Mouse (Mus musculus) midbrain, embryonic 10.5 days (tissue): ENCODE measurements around the gene D430019H16Rik. TPM values are rescaled to one million over a fixed set of nuclear protein-coding genes. Genes with fewer than 3 reads are reported as not detected.

Experiments
- DNase-seq: peaks from one replicate; pipeline ENCODE4 v3.0.0-alpha.2; 2017; ENCODE audit warnings: low spot score
- H3K27ac ChIP-seq: fragments of 300-500 bp; sonication (generic); replicated peaks from 2 replicates; pipeline ENCODE4 v1.5.1; 2016; ENCODE audit warnings: mild to moderate bottlenecking
- H3K27me3 ChIP-seq: fragments of 300-500 bp; sonication (generic); 2 replicates; pipeline ENCODE4 v1.6.1; 2016; ENCODE audit warnings: low read depth, mild to moderate bottlenecking; ENCODE audit not compliant: poor library complexity, severe bottlenecking
- H3K36me3 ChIP-seq: fragments of 300-500 bp; sonication (generic); 2 replicates; pipeline ENCODE4 v1.6.1; 2016; ENCODE audit warnings: mild to moderate bottlenecking, moderate library complexity
- H3K4me1 ChIP-seq: fragments of 300-500 bp; sonication (generic); 2 replicates; pipeline ENCODE4 v1.6.1; 2016
- H3K4me3 ChIP-seq: fragments of 300-500 bp; sonication (generic); 2 replicates; pipeline ENCODE4 v1.5.1; 2016; ENCODE audit warnings: mild to moderate bottlenecking, moderate library complexity
- H3K9me3 ChIP-seq: fragments of 300-500 bp; sonication (generic); replicated peaks from 2 replicates; pipeline ENCODE4 v1.6.1; 2016; ENCODE audit warnings: mild to moderate bottlenecking
- WGBS: fragments of 180-500 bp; shearing (Covaris S2); methylation state at CpG from one replicate; pipeline ENCODE4 v1.1.7; 2016; 5-methylcytosine and 5-hydroxymethylcytosine counted together
- polyA plus RNA-seq: library from polyadenylated mRNA; unstranded; fragments of >200 nt; fragmentation: Nextera tagmentation; extraction: Ambion mirVana; gene quantifications from 2 replicates; pipeline ENCODE4 v1.2.1, GENCODE M21; 2016

Gene D430019H16Rik
- 2.2 and 3.4 TPM in 2 replicates for polyA plus RNA-seq

GRCm38 (mm10) chr12:105453670-105454257 lies at the start of gene D430019H16Rik:
Gene D430019H16Rik (plus strand): TSS chr12:105453856.
- DNase-seq = peak; percentile 90
- Histone ChIP-seq H3K27me3 (peaks cover 4% of the 10 kb centered on the region; the same call in 1 of the 2 replicates), H3K36me3 (no peaks in the 10 kb centered on the region), H3K9me3 (no peaks in the 10 kb centered on the region), H3K27ac (peak within 1 kb of the TSS; percentile 87), H3K4me1 (peaks cover 46% of the 10 kb centered on the region), H3K4me3 (peak within 1 kb of the TSS; percentile 69)
- under 1% methylated on average over 38 of the region's 38 CpGs for WGBS

DNA sequence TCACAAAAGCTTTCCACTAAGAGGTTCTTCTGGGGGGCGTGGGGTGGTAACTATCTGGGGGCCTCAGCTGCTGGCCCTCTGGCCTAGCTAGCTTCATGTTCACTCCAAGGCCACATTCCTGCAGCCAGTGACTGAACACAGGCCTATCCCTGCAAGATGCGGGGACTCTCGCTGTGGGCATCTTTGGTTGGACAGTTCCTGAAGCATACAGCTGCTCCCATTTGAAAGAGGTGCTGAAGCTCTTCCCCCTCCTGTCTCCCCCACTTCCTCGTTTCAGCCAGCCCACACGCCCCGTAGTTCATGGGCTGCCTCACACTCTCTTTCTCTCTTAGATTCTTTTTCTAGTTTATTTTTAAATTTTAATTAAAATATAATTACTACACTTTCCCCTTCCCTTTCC lies 47.6 kb upstream of the D430019H16Rik start:
- 75% methylated on average over 6 of the region's 6 CpGs for WGBS
- no peak overlapping the region for H3K4me3 ChIP-seq
- no peaks in the 10 kb centered on the region for H3K27me3 ChIP-seq
- H3K9me3 ChIP-seq = no peaks in the 10 kb centered on the region
- H3K4me1 ChIP-seq = peaks cover 18% of the 10 kb centered on the region
- H3K27ac ChIP-seq = no peak overlapping the region
- DNase-seq = no peak
- no peaks in the 10 kb centered on the region for H3K36me3 ChIP-seq

DNA sequence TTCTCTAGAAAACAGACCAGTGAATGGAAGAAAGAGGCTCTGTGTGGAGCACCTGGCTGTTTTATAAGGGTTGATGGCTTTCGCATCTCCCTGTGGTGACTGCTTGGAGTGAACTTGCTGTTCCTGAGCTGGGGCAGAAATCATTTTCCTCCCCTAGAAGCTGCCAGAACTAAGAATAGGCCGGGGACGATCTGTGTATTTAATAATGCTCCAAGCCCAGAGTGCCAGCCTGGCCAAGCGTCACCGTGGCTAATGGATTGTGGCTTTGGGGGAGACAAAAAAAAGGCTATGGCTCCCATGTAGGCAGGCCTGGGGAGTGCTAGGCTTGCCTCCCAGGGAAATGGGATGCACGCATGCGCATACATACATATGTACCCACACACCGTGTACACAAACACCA lies 39.7 kb upstream of the D430019H16Rik start:
- no peak overlapping the region for H3K4me3 ChIP-seq
- DNase-seq = no peak
- 92% methylated on average over 8 of the region's 8 CpGs for WGBS
- H3K27me3 ChIP-seq = no peaks in the 10 kb centered on the region
- H3K4me1 ChIP-seq = 0 out of 2 replicates have a peak, but pooled peaks cover 4% of the 10 kb centered on the region
- no peaks in the 10 kb centered on the region for H3K36me3 ChIP-seq
- no peak overlapping the region for H3K27ac ChIP-seq
- H3K9me3 ChIP-seq = no peaks in the 10 kb centered on the region

DNA sequence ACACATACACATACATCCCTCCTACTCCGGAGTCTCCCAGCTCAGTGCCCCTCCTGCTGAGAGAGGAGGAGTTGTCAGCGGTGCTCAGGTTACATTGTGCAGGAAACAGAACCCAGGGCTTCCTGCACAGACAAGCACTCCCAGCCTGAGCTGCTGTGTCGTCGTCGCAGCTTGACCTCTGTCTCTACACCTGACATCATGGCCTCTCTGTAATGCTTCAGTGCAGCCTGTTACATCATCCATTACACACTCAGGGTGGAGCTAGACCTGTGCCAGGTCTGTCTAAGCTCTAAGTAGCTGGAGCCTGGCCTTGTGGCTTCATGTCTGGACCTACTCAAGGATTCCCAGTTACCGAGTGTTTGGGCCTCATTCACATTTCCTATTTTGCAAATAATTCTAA lies 33.2 kb upstream of the D430019H16Rik start:
- H3K27me3 ChIP-seq = no peaks in the 10 kb centered on the region
- no peak overlapping the region for H3K4me3 ChIP-seq
- no peaks in the 10 kb centered on the region for H3K36me3 ChIP-seq
- H3K27ac ChIP-seq = no peak overlapping the region
- WGBS = 61% methylated on average over 6 of the region's 6 CpGs
- no peak for DNase-seq
- no peaks in the 10 kb centered on the region for H3K9me3 ChIP-seq
- H3K4me1 ChIP-seq = peaks cover 7% of the 10 kb centered on the region; the same call in 1 of the 2 replicates

- Histone ChIP-seq H3K9me3 (no peaks in the 10 kb centered on the region), H3K4me3 (no peak overlapping the region), H3K4me1 (peaks cover 3% of the 10 kb centered on the region; the same call in 1 of the 2 replicates), H3K36me3 (no peaks in the 10 kb centered on the region), H3K27me3 (no peaks in the 10 kb centered on the region), H3K27ac (no peak overlapping the region)
- WGBS = 85% methylated on average over 7 of the region's 7 CpGs
- no peak for DNase-seq
Observed at GRCm38 (mm10) chr12:105426541-105426940, 27.1 kb upstream of the D430019H16Rik start.

GRCm38 (mm10) chr12:105427039-105427757 lies 26.5 kb upstream of the D430019H16Rik start:
- Histone ChIP-seq H3K27me3 (no peaks in the 10 kb centered on the region), H3K9me3 (no peaks in the 10 kb centered on the region), H3K4me1 (peaks cover 3% of the 10 kb centered on the region; the same call in 1 of the 2 replicates), H3K36me3 (no peaks in the 10 kb centered on the region), H3K27ac (no peak overlapping the region), H3K4me3 (no peak overlapping the region)
- 38% methylated on average over 10 of the region's 10 CpGs for WGBS
- peak; percentile 72 for DNase-seq

- Histone ChIP-seq H3K27me3 (no peaks in the 10 kb centered on the region), H3K4me3 (no peak overlapping the region), H3K27ac (no peak overlapping the region), H3K36me3 (no peaks in the 10 kb centered on the region), H3K9me3 (no peaks in the 10 kb centered on the region), H3K4me1 (no peaks in the 10 kb centered on the region)
- WGBS = 64% methylated on average over 3 of the region's 3 CpGs
- no peak for DNase-seq
Observed at GRCm38 (mm10) chr12:105431872-105432271, 21.8 kb upstream of the D430019H16Rik start.

DNA sequence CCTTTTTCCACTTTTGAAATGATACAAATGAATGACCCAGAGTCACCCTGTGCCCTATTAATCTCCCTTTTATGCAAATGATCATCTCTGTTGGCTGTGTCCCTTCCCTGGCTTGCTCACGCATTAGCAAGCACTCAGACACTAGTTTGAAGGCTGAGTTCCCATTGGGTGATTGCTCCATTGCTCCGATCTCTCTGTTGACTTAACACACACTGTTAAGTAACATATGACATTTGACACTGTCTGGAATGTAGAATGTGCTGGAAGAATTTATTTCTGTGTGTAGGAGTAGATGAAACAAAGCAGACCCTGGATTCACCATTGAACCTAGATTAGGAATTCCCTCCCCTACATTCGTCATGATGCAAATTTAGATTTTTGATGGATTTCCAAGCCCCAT lies 20.8 kb upstream of the D430019H16Rik start:
- WGBS = 85% methylated on average over 3 of the region's 3 CpGs
- Histone ChIP-seq H3K27me3 (no peaks in the 10 kb centered on the region), H3K9me3 (no peaks in the 10 kb centered on the region)

GRCm38 (mm10) chr12:105438259-105438658 lies 15.4 kb upstream of the D430019H16Rik start:
- Histone ChIP-seq H3K4me1 (peaks cover 4% of the 10 kb centered on the region; the same call in 1 of the 2 replicates), H3K4me3 (no peak overlapping the region), H3K36me3 (no peaks in the 10 kb centered on the region), H3K9me3 (no peaks in the 10 kb centered on the region), H3K27me3 (no peaks in the 10 kb centered on the region), H3K27ac (no peak overlapping the region)
- WGBS = 62% methylated on average over 5 of the region's 5 CpGs
- no peak for DNase-seq

More for the DNA sequence above, 20.8 kb upstream of the D430019H16Rik start:
- no peak overlapping the region for H3K27ac ChIP-seq
- no peak overlapping the region for H3K4me3 ChIP-seq
- no peaks in the 10 kb centered on the region for H3K4me1 ChIP-seq
- no peak for DNase-seq
- H3K36me3 ChIP-seq = no peaks in the 10 kb centered on the region

- Histone ChIP-seq H3K36me3 (no peaks in the 10 kb centered on the region), H3K4me3 (no peak overlapping the region), H3K27ac (no peak overlapping the region), H3K9me3 (no peaks in the 10 kb centered on the region), H3K27me3 (no peaks in the 10 kb centered on the region), H3K4me1 (peaks cover 4% of the 10 kb centered on the region; the same call in 1 of the 2 replicates)
- DNase-seq = no peak
- 70% methylated on average over 6 of the region's 6 CpGs for WGBS
Observed at GRCm38 (mm10) chr12:105439976-105440375, 13.7 kb upstream of the D430019H16Rik start.

DNA sequence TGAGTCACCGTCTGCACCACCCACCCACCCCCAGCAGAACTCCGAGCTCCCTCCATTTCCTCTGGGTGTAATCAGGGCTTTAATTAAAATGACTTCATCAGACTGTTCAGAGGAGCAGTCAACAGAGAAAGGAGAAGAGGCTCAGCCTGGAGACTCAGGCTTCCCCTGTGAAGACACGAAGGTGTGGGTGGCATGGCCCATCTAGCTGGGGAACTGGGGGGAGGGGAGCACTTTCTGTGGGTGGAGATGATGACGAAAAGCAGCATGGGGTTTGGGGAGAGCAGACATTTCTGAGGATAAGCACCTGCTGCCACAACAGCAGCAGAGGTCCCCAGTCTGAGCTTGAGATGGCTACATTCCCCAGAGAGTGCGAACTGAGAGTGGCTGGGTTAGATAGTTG lies 10.1 kb upstream of the D430019H16Rik start:
- 68% methylated on average over 5 of the region's 5 CpGs for WGBS
- Histone ChIP-seq H3K4me3 (no peak overlapping the region), H3K27ac (no peak overlapping the region), H3K9me3 (no peaks in the 10 kb centered on the region), H3K27me3 (no peaks in the 10 kb centered on the region), H3K4me1 (peaks cover 4% of the 10 kb centered on the region; the same call in 1 of the 2 replicates), H3K36me3 (no peaks in the 10 kb centered on the region)
- no peak for DNase-seq

DNA sequence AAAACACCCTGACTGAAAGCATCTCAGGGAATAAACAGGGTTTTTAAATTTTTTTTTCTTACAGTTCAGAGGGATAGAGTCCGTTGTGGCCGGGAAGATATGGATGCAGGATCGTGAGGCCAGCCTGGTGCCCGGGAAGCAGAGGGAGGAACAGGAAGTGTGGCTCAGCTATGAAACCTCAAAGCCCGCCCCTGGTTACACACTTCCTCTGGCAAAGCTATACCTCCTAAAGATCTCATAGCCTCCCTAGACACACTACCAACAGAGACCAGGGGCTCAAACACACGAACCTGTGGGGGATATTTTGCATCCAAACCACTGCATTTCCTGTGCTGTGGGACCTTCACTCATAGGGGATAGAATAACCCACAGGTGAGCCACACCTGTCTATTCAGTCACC lies 7.9 kb upstream of the D430019H16Rik start:
- no peaks in the 10 kb centered on the region for H3K27me3 ChIP-seq
- H3K4me1 ChIP-seq = no peaks in the 10 kb centered on the region
- 76% methylated on average over 6 of the region's 6 CpGs for WGBS
- DNase-seq = no peak
- H3K4me3 ChIP-seq = no peak overlapping the region
- no peaks in the 10 kb centered on the region for H3K9me3 ChIP-seq
- no peaks in the 10 kb centered on the region for H3K36me3 ChIP-seq
- no peak overlapping the region for H3K27ac ChIP-seq

DNA sequence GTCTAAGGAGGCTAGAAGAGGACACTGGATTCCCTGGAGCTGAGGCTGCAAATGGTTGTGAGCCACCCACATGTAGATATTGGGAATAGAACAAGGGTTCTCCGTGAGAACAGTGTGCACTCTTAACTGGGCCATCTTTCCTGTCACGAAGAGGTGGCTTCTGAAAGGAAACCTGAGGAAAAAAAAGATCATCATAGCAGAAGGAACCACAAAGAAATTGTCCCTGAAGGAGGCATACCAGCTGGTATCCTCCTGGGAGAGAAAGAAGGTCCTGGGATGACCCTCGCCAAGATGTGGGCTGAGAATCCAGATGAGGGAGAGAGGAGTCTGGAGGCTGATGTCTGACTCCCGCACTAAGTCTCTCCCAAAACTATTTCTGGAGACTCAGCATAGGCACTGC lies 4.4 kb upstream of the D430019H16Rik start:
- Histone ChIP-seq H3K4me1 (peaks cover 14% of the 10 kb centered on the region), H3K4me3 (no peak overlapping the region), H3K36me3 (no peaks in the 10 kb centered on the region), H3K9me3 (no peaks in the 10 kb centered on the region), H3K27ac (no peak overlapping the region), H3K27me3 (peaks cover 4% of the 10 kb centered on the region; the same call in 1 of the 2 replicates)
- no peak for DNase-seq
- 77% methylated on average over 4 of the region's 4 CpGs for WGBS
